27 mouse cellular contexts compared by ENCODE assay signal in the genomic region with DNA sequence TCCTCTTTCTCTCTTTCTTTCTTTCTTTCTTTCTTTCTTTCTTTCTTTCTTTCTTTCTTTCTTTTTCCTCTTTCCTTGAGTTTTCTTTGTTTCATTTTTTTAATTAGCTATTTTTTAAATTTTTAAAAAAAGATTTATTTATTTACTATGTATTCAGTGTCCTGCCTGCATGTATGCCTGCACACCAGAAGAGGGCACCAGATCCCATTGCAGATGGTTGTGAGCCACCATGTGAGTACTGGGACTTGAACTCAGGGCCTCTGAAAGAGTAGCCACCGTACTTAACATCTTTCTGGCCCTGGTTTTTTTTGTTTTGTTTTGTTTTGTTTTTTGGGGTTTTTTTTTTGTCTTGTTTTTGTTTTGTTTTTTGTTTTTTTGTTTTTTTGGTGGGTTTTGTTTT. TPM values are rescaled to one million over a fixed set of nuclear protein-coding genes. Genes with fewer than 3 reads are reported as not detected.
DNase-seq lines count a peak whose midpoint lies in the region; ATAC-seq and TF ChIP-seq lines count a peak whose summit lies in the region.
"Had no signal": no experiment of that assay in that cellular context is flagged by ENCODE, and none has a peak within 500 bp of the region (broad histone marks: within the 10 kb centered on the region; RNA-seq: fewer than 3 reads in every experiment).

No protein-coding gene starts in this region.

- DNase-seq in heart, adult 2 months, result no peak
- DNase-seq in heart, postnatal 10 days, result no peak
- DNase-seq in layer of hippocampus, adult 2 months (ENCODE audit: low spot score in 2 of 2), result no peak
- no peak for DNase-seq in layer of hippocampus, adult 8-10 months (ENCODE audit: low spot score in 2 of 2)
- no peak for DNase-seq in lung, embryonic 14.5 days
- DNase-seq in lung, postnatal 36 days, result no peak
- no peak for DNase-seq in urinary bladder, postnatal 4 days (ENCODE audit: low spot score in 2 of 2)
- DNase-seq: adrenal gland, postnatal 10 days; cerebellum, adult 2 months; cerebellum, postnatal 25 days; gastrocnemius, postnatal 14 days; heart, adult 11 months; heart, postnatal 36 days; thymus, adult 2 months; thymus, postnatal 4 days had no signal

- H3K4me3 ChIP-seq in heart, adult 2 months, result no peak overlapping the region
- no peak overlapping the region for H3K4me3 ChIP-seq in layer of hippocampus, adult 2 months
- H3K4me3 ChIP-seq in lung, embryonic 14.5 days (ENCODE audit: low read depth, low read length), result no peak overlapping the region
- H3K4me3 ChIP-seq in embryonic fibroblast, embryonic 13.5 days (ENCODE audit: insufficient read depth, low read length), result no peak overlapping the region
- H3K4me3 ChIP-seq: embryonic facial prominence, embryonic 13.5 days; heart, embryonic 13.5 days; liver, embryonic 15.5 days; neural tube, embryonic 15.5 days had no signal

- H3K9me3 ChIP-seq in lung, embryonic 14.5 days (ENCODE audit: low read depth, low read length), result no peaks in the 10 kb centered on the region
- H3K9me3 ChIP-seq: embryonic facial prominence, embryonic 13.5 days; heart, embryonic 13.5 days; liver, embryonic 15.5 days; neural tube, embryonic 15.5 days had no signal

- TF ChIP-seq POLR2A in heart, adult 2 months (IDR thresholded peaks at IDR 0.05; ENCODE audit: insufficient read depth, low read depth, low read length), result no peak
- no peak for TF ChIP-seq POLR2A in embryonic fibroblast, embryonic 13.5 days (IDR thresholded peaks at IDR 0.05; ENCODE audit: low read depth, low read length)

- peak; percentile 59 for TF ChIP-seq CTCF in heart, adult 2 months (IDR thresholded peaks at IDR 0.05)
- peak; percentile 61 for TF ChIP-seq CTCF in layer of hippocampus, adult 2 months (conservative IDR thresholded peaks at IDR 0.05)
- peak; percentile 60 for TF ChIP-seq CTCF in lung, embryonic 14.5 days (IDR thresholded peaks at IDR 0.05; ENCODE audit: low read depth)
- peak; percentile 24; the same call in 1 of the 2 replicates for TF ChIP-seq CTCF in embryonic fibroblast, embryonic 13.5 days (IDR thresholded peaks at IDR 0.05; ENCODE audit: borderline replicate concordance, insufficient read depth, low read length)

- no peaks in the 10 kb centered on the region for H3K27me3 ChIP-seq in heart, adult 2 months (ENCODE audit: control insufficient read depth, insufficient read depth, low read length)
- no peaks in the 10 kb centered on the region for H3K27me3 ChIP-seq in lung, embryonic 14.5 days (ENCODE audit: insufficient read depth, low read length)

- H3K4me1 ChIP-seq in heart, adult 2 months (ENCODE audit: control insufficient read depth, insufficient read depth, low read length), result peaks cover 22% of the 10 kb centered on the region
- H3K4me1 ChIP-seq in lung, embryonic 14.5 days (ENCODE audit: insufficient read depth), result peaks cover 32% of the 10 kb centered on the region
- H3K4me1 ChIP-seq in embryonic fibroblast, embryonic 13.5 days (ENCODE audit: control insufficient read depth, insufficient read depth, low read length), result no peaks in the 10 kb centered on the region

- no peak for ATAC-seq in lung, embryonic 14.5 days (ENCODE audit: insufficient read depth)
- ATAC-seq: activated CD4-positive, CD25-positive, alpha-beta regulatory T cell, adult 4 months; forebrain, embryonic 14.5 days; midbrain, embryonic 16.5 days had no signal

- intact Hi-C loops in heart, adult 2 months (cut with DNase I), result no loop called here
- intact Hi-C loops in heart, postnatal 10 days (cut with DNase I), result no loop called here

- H3K79me2 ChIP-seq in heart, adult 2 months (replicated peaks; ENCODE audit: control insufficient read depth, insufficient read depth, low read length), result no peaks in the 10 kb centered on the region

- no peak overlapping the region for H3K4me2 ChIP-seq in lung, embryonic 14.5 days
- H3K4me2 ChIP-seq: embryonic facial prominence, embryonic 13.5 days; heart, embryonic 13.5 days; hindbrain, embryonic 14.5 days; liver, embryonic 15.5 days; neural tube, embryonic 15.5 days had no signal

- H3K9ac ChIP-seq in heart, adult 2 months (ENCODE audit: low read depth, low read length), result no peak overlapping the region
- no peak overlapping the region for H3K9ac ChIP-seq in lung, embryonic 14.5 days
- H3K9ac ChIP-seq: embryonic facial prominence, embryonic 13.5 days; heart, embryonic 13.5 days; hindbrain, embryonic 14.5 days; liver, embryonic 15.5 days; neural tube, embryonic 15.5 days had no signal

- 93% methylated on average over 1 of the region's 1 CpGs for WGBS in heart, adult 2 months
- WGBS in lung, embryonic 14.5 days, result 90% methylated on average over 1 of the region's 1 CpGs

- TF ChIP-seq EP300 in heart, adult 2 months (IDR thresholded peaks at IDR 0.05; ENCODE audit: insufficient read depth, low read depth, low read length), result no peak

- H3K36me3 ChIP-seq in heart, adult 2 months (ENCODE audit: control insufficient read depth, insufficient read depth, low read length), result peaks cover 1% of the 10 kb centered on the region; the same call in 1 of the 2 replicates
- H3K36me3 ChIP-seq in lung, embryonic 14.5 days (ENCODE audit: insufficient read depth), result no peaks in the 10 kb centered on the region
- H3K36me3 ChIP-seq: embryonic facial prominence, embryonic 13.5 days; heart, embryonic 13.5 days; liver, embryonic 15.5 days; neural tube, embryonic 15.5 days had no signal

- H3K27ac ChIP-seq in heart, adult 2 months, result no peak overlapping the region
- H3K27ac ChIP-seq in layer of hippocampus, adult 2 months, result no peak overlapping the region
- H3K27ac ChIP-seq in lung, embryonic 14.5 days (ENCODE audit: low read depth), result no peak overlapping the region
- no peak overlapping the region for H3K27ac ChIP-seq in embryonic fibroblast, embryonic 13.5 days (ENCODE audit: insufficient read depth, low read length)
- H3K27ac ChIP-seq: embryonic facial prominence, embryonic 13.5 days; heart, embryonic 13.5 days; hindbrain, embryonic 14.5 days; liver, embryonic 15.5 days; neural tube, embryonic 15.5 days had no signal

RNA-seq across cellular contexts. Expression of gene Cdc42ep1, which starts 12.8 kb away (rescaled TPM):
- total RNA-seq in heart, adult 2 months (2021), result 10 to 100 TPM; 30.8 to 37.1 TPM
- 62.3 and 71.8 TPM in 2 replicates for polyA plus RNA-seq in heart, adult 2 months (2012; rRNA removed)
- 10 to 100 TPM; 63.9 to 68.5 TPM for total RNA-seq in heart, postnatal 10 days (2021)
- total RNA-seq in layer of hippocampus, adult 2 months (2021), result 10 to 100 TPM; 12.2 to 13.7 TPM
- 10 to 100 TPM; 14.5 to 18.7 (median 16.2) TPM for total RNA-seq in layer of hippocampus, adult 8-10 months (2022)
- polyA plus RNA-seq in lung, embryonic 14.5 days (2014; fragmentation: Nextera tagmentation; extraction: Ambion mirVana), result 93.2 and 101 TPM in 2 replicates
- 26.1 and 30.9 TPM in 2 replicates for polyA plus RNA-seq in embryonic fibroblast, embryonic 13.5 days (2011; ENCODE audit: insufficient read length, low read depth, missing spikeins)
- polyA plus RNA-seq: activated CD4-positive, CD25-positive, alpha-beta regulatory T cell, adult 4 months had no signal

RNA-seq across cellular contexts. Expression of gene Lgals2, which starts 25.7 kb away (rescaled TPM):
- total RNA-seq in heart, adult 2 months (2021), result not detected
- 0.59 and 1.5 TPM in 2 replicates for polyA plus RNA-seq in heart, adult 2 months (2012; rRNA removed)
- under 1 TPM in 1 of 2 experiments, not detected in 1; 0.64 TPM for total RNA-seq in heart, postnatal 10 days (2021)
- not detected for total RNA-seq in layer of hippocampus, adult 2 months (2021)
- not detected for total RNA-seq in layer of hippocampus, adult 8-10 months (2022)
- polyA plus RNA-seq in lung, embryonic 14.5 days (2014; fragmentation: Nextera tagmentation; extraction: Ambion mirVana), result 0.34 TPM in 1 of 2 replicates, not detected in the other
- polyA plus RNA-seq in embryonic fibroblast, embryonic 13.5 days (2011; ENCODE audit: insufficient read length, low read depth, missing spikeins), result not detected in 2 replicates
- total RNA-seq: gastrocnemius, postnatal 14 days; layer of hippocampus, postnatal 14 days; left cerebral cortex, postnatal 10 days had no signal
- polyA plus RNA-seq: activated CD4-positive, CD25-positive, alpha-beta regulatory T cell, adult 4 months; embryonic facial prominence, embryonic 13.5 days; forebrain, embryonic 14.5 days; heart, embryonic 13.5 days; hindbrain, embryonic 14.5 days; limb, embryonic 11.5 days; midbrain, embryonic 16.5 days; neural tube, embryonic 15.5 days had no signal

RNA-seq across cellular contexts. Expression of gene Card10, which starts 26.8 kb away (rescaled TPM):
- 10 to 100 TPM; 15.0 to 17.0 TPM for total RNA-seq in heart, adult 2 months (2021)
- polyA plus RNA-seq in heart, adult 2 months (2012; rRNA removed), result 22.3 and 28.5 TPM in 2 replicates
- 10 to 100 TPM; 18.8 to 20.4 TPM for total RNA-seq in heart, postnatal 10 days (2021)
- total RNA-seq in layer of hippocampus, adult 2 months (2021), result 1 to 10 TPM; 5.4 to 5.5 TPM
- 1 to 10 TPM; 6.6 to 8.2 (median 6.9) TPM for total RNA-seq in layer of hippocampus, adult 8-10 months (2022)
- polyA plus RNA-seq in lung, embryonic 14.5 days (2014; fragmentation: Nextera tagmentation; extraction: Ambion mirVana), result 7.8 and 8.5 TPM in 2 replicates
- 5.9 and 6.4 TPM in 2 replicates for polyA plus RNA-seq in embryonic fibroblast, embryonic 13.5 days (2011; ENCODE audit: insufficient read length, low read depth, missing spikeins)
- polyA plus RNA-seq: activated CD4-positive, CD25-positive, alpha-beta regulatory T cell, adult 4 months had no signal

RNA-seq across cellular contexts. Expression of gene Gga1, which starts 47.4 kb away (rescaled TPM):
- total RNA-seq in heart, adult 2 months (2021), result 10 to 100 TPM; 42.2 to 44.4 TPM
- polyA plus RNA-seq in heart, adult 2 months (2012; rRNA removed), result 44.7 and 52.7 TPM in 2 replicates
- 10 to 100 TPM; 40.4 to 45.2 TPM for total RNA-seq in heart, postnatal 10 days (2021)
- 10 to 100 TPM; 64.0 to 64.7 TPM for total RNA-seq in layer of hippocampus, adult 2 months (2021)
- 10 to 100 TPM; 59.2 to 63.9 (median 62.6) TPM for total RNA-seq in layer of hippocampus, adult 8-10 months (2022)
- 50.9 and 57.0 TPM in 2 replicates for polyA plus RNA-seq in lung, embryonic 14.5 days (2014; fragmentation: Nextera tagmentation; extraction: Ambion mirVana)
- 33.1 and 33.2 TPM in 2 replicates for polyA plus RNA-seq in embryonic fibroblast, embryonic 13.5 days (2011; ENCODE audit: insufficient read length, low read depth, missing spikeins)

RNA-seq across cellular contexts. Expression of gene Mfng, which starts 56.4 kb away (rescaled TPM):
- total RNA-seq in heart, adult 2 months (2021), result 10 to 100 TPM; 11.1 to 11.6 TPM
- 15.0 and 19.1 TPM in 2 replicates for polyA plus RNA-seq in heart, adult 2 months (2012; rRNA removed)
- 10 to 100 TPM; 19.3 to 24.0 TPM for total RNA-seq in heart, postnatal 10 days (2021)
- total RNA-seq in layer of hippocampus, adult 2 months (2021), result 1 to 10 TPM; 4.4 to 4.7 TPM
- 10 to 100 TPM in 1 of 4 experiments, 1 to 10 TPM in 3; 6.5 to 11.2 (median 8.1) TPM for total RNA-seq in layer of hippocampus, adult 8-10 months (2022)
- polyA plus RNA-seq in lung, embryonic 14.5 days (2014; fragmentation: Nextera tagmentation; extraction: Ambion mirVana), result 28.7 and 34.3 TPM in 2 replicates
- polyA plus RNA-seq in embryonic fibroblast, embryonic 13.5 days (2011; ENCODE audit: insufficient read length, low read depth, missing spikeins), result not detected in 2 replicates
